Comparison of ENCODE assay signal across 8 mouse cellular contexts in genomic region chr7:28952786-28953185, GRCm38 (mm10). TPM values are rescaled to one million over a fixed set of nuclear protein-coding genes. Genes with fewer than 3 reads are reported as not detected.
DNase-seq lines count a peak whose midpoint lies in the region; ATAC-seq and TF ChIP-seq lines count a peak whose summit lies in the region.
"Had no signal": no experiment of that assay in that cellular context is flagged by ENCODE, and none has a peak within 500 bp of the region (broad histone marks: within the 10 kb centered on the region; RNA-seq: fewer than 3 reads in every experiment).

No protein-coding gene starts in this region.

- no peaks in the 10 kb centered on the region for H3K9me3 ChIP-seq in embryonic facial prominence, embryonic 13.5 days
- H3K9me3 ChIP-seq in limb, embryonic 10.5 days (replicated peaks), result no peaks in the 10 kb centered on the region
- no peaks in the 10 kb centered on the region for H3K9me3 ChIP-seq in neural tube, embryonic 15.5 days (replicated peaks)
- H3K9me3 ChIP-seq: neural tube, embryonic 12.5 days had no signal

- H3K9ac ChIP-seq in liver, adult 2 months (ENCODE audit: low read depth, low read length), result no peak overlapping the region
- no peak overlapping the region for H3K9ac ChIP-seq in embryonic facial prominence, embryonic 13.5 days
- H3K9ac ChIP-seq in neural tube, embryonic 15.5 days (replicated peaks), result no peak overlapping the region
- H3K9ac ChIP-seq: neural tube, embryonic 12.5 days had no signal

- DNase-seq in liver, adult 2 months (ENCODE audit: extremely low read depth, low read depth, low spot score), result peak; percentile 94
- DNase-seq in liver, result no peak
- no peak for DNase-seq in limb, embryonic 10.5 days (ENCODE audit: low spot score)
- no peak for DNase-seq in retina, embryonic 14.5 days (ENCODE audit: low spot score)

- TF ChIP-seq CTCF in liver, adult 2 months (IDR thresholded peaks at IDR 0.05; ENCODE audit: low read depth, low read length), result no peak

- 2% methylated on average over 3 of the region's 3 CpGs for WGBS in liver, adult 2 months
- whole genome bisulfite sequencing in embryonic facial prominence, embryonic 13.5 days, result 15% methylated on average over 3 of the region's 3 CpGs
- WGBS in limb, embryonic 10.5 days, result 56% methylated on average over 3 of the region's 3 CpGs
- 37% methylated on average over 3 of the region's 3 CpGs for WGBS in neural tube, embryonic 15.5 days

- peak overlapping the region; percentile 53 for H3K27ac ChIP-seq in liver, adult 2 months (replicated peaks; ENCODE audit: insufficient read depth, low read depth, low read length)
- H3K27ac ChIP-seq in embryonic facial prominence, embryonic 13.5 days, result peak overlapping the region; percentile 93
- H3K27ac ChIP-seq in limb, embryonic 10.5 days, result peak overlapping the region; percentile 84
- H3K27ac ChIP-seq in neural tube, embryonic 15.5 days (replicated peaks), result peak overlapping the region; percentile 61

- H3K4me2 ChIP-seq in embryonic facial prominence, embryonic 13.5 days, result peak overlapping the region; percentile 20
- H3K4me2 ChIP-seq in neural tube, embryonic 15.5 days, result no peak overlapping the region

- H3K4me3 ChIP-seq in liver, adult 2 months (ENCODE audit: insufficient read depth, low read depth, low read length), result no peak overlapping the region
- H3K4me3 ChIP-seq in embryonic facial prominence, embryonic 13.5 days, result no peak overlapping the region
- no peak overlapping the region for H3K4me3 ChIP-seq in limb, embryonic 10.5 days
- H3K4me3 ChIP-seq in neural tube, embryonic 15.5 days (replicated peaks), result no peak overlapping the region
- H3K4me3 ChIP-seq: neural tube, embryonic 12.5 days had no signal

- 0 out of 2 replicates have a peak, but pooled peaks have one; percentile 27 for ATAC-seq in embryonic facial prominence, embryonic 13.5 days (ENCODE audit: insufficient number of reproducible peaks, insufficient read depth, low FRiP score, low TSS enrichment, low read depth)
- no peak for ATAC-seq in neural tube, embryonic 15.5 days (ENCODE audit: low FRiP score)
- ATAC-seq in cerebellum, adult (ENCODE audit: insufficient number of reproducible peaks, low FRiP score, low TSS enrichment), result no peak

- H3K79me2 ChIP-seq in liver, adult 2 months (ENCODE audit: control insufficient read depth, insufficient read depth, low read length), result peaks cover 63% of the 10 kb centered on the region

- H3K36me3 ChIP-seq in liver, adult 2 months (ENCODE audit: control insufficient read depth, insufficient read depth, low read length), result peaks cover 2% of the 10 kb centered on the region; the same call in 1 of the 2 replicates
- H3K36me3 ChIP-seq in embryonic facial prominence, embryonic 13.5 days, result peaks cover 20% of the 10 kb centered on the region
- H3K36me3 ChIP-seq in limb, embryonic 10.5 days, result peaks cover 69% of the 10 kb centered on the region
- H3K36me3 ChIP-seq in neural tube, embryonic 15.5 days, result 0 out of 2 replicates have a peak, but pooled peaks cover 2% of the 10 kb centered on the region

- H3K4me1 ChIP-seq in liver, adult 2 months (ENCODE audit: control insufficient read depth, insufficient read depth, low read length), result peaks cover 42% of the 10 kb centered on the region
- H3K4me1 ChIP-seq in embryonic facial prominence, embryonic 13.5 days, result peaks cover 87% of the 10 kb centered on the region
- peaks cover 85% of the 10 kb centered on the region for H3K4me1 ChIP-seq in limb, embryonic 10.5 days
- H3K4me1 ChIP-seq in neural tube, embryonic 15.5 days, result peaks cover 48% of the 10 kb centered on the region

- TF ChIP-seq POLR2A in liver, adult 2 months (IDR thresholded peaks at IDR 0.05; ENCODE audit: extremely low read depth, insufficient read depth, low read length), result no peak

- H3K27me3 ChIP-seq in liver, adult 2 months (ENCODE audit: control insufficient read depth, insufficient read depth, low read length), result no peaks in the 10 kb centered on the region
- no peaks in the 10 kb centered on the region for H3K27me3 ChIP-seq in embryonic facial prominence, embryonic 13.5 days
- no peaks in the 10 kb centered on the region for H3K27me3 ChIP-seq in limb, embryonic 10.5 days (ENCODE audit: low read depth, poor library complexity, severe bottlenecking)
- no peaks in the 10 kb centered on the region for H3K27me3 ChIP-seq in neural tube, embryonic 15.5 days (replicated peaks)
- H3K27me3 ChIP-seq: neural tube, embryonic 12.5 days had no signal

RNA-seq across cellular contexts. Expression of gene Actn4, which starts 9.4 kb away (rescaled TPM):
- total RNA-seq in liver, adult 2 months (2014; rRNA removed), result 47.4 and 87.1 TPM in 2 replicates
- 125 and 145 TPM in 2 replicates for polyA plus RNA-seq in liver, adult 2 months (2012; rRNA removed)
- polyA plus RNA-seq in embryonic facial prominence, embryonic 13.5 days (2015; fragmentation: Nextera tagmentation; extraction: Ambion mirVana), result 232 and 258 TPM in 2 replicates
- polyA plus RNA-seq in limb, embryonic 10.5 days (2016; fragmentation: Nextera tagmentation; extraction: Ambion mirVana), result 253 and 285 TPM in 2 replicates
- polyA plus RNA-seq in neural tube, embryonic 15.5 days (2015; fragmentation: Nextera tagmentation; extraction: Ambion mirVana), result 141 and 177 TPM in 2 replicates

RNA-seq across cellular contexts. Expression of gene Eif3k, which starts 28.9 kb away (rescaled TPM):
- total RNA-seq in liver, adult 2 months (2014; rRNA removed), result 64.8 and 73.2 TPM in 2 replicates
- polyA plus RNA-seq in liver, adult 2 months (2012; rRNA removed), result 86.3 and 91.2 TPM in 2 replicates
- polyA plus RNA-seq in embryonic facial prominence, embryonic 13.5 days (2015; fragmentation: Nextera tagmentation; extraction: Ambion mirVana), result 453 and 455 TPM in 2 replicates
- 446 and 467 TPM in 2 replicates for polyA plus RNA-seq in limb, embryonic 10.5 days (2016; fragmentation: Nextera tagmentation; extraction: Ambion mirVana)
- polyA plus RNA-seq in neural tube, embryonic 15.5 days (2015; fragmentation: Nextera tagmentation; extraction: Ambion mirVana), result 306 and 324 TPM in 2 replicates

RNA-seq across cellular contexts. Expression of gene Map4k1, which starts 29.1 kb away (rescaled TPM):
- 0.18 and 0.54 TPM in 2 replicates for total RNA-seq in liver, adult 2 months (2014; rRNA removed)
- polyA plus RNA-seq in liver, adult 2 months (2012; rRNA removed), result 1.2 and 1.5 TPM in 2 replicates
- polyA plus RNA-seq in embryonic facial prominence, embryonic 13.5 days (2015; fragmentation: Nextera tagmentation; extraction: Ambion mirVana), result 7.7 and 9.9 TPM in 2 replicates
- 18.9 and 19.4 TPM in 2 replicates for polyA plus RNA-seq in limb, embryonic 10.5 days (2016; fragmentation: Nextera tagmentation; extraction: Ambion mirVana)
- polyA plus RNA-seq in neural tube, embryonic 15.5 days (2015; fragmentation: Nextera tagmentation; extraction: Ambion mirVana), result 10.3 and 19.2 TPM in 2 replicates
